Mouse (Mus musculus): ENCODE data around the gene Zfp882.
A peak's percentile ranks its signal among the peaks of the same experiment; 100 is the strongest.
"Not testable (repeated sequence)": the region's sequence is repeated elsewhere in the genome, so short reads cannot be mapped to it uniquely, and the experiment has no call there.

Gene Zfp882

GRCm38 (mm10) chr8:71908309-71909261 is at the start of gene Zfp882, which contains the start of gene Zfp617:
TSS of gene Zfp882 (plus strand) at chr8:71908608.
TSS of gene Zfp617 (plus strand) at chr8:71908635.
- DNase-seq (ENCODE audit: low read depth), result peak; percentile 90

- DNase-seq (ENCODE audit: low read depth), result not testable (repeated sequence)
Measured at GRCm38 (mm10) chr8:71861551-71861950, 46.9 kb upstream of the Zfp882 start.

- DNase-seq (ENCODE audit: low read depth), result not testable (repeated sequence)
Measured at GRCm38 (mm10) chr8:71862038-71862437, 46.4 kb upstream of the Zfp882 start.

- DNase-seq (ENCODE audit: low read depth), result peak; percentile 72
Measured at GRCm38 (mm10) chr8:71881618-71882274, 26.7 kb upstream of the Zfp882 start, which contains the start of gene Zfp709. TSS of gene Zfp709 (plus strand) at chr8:71882019.

- DNase-seq (ENCODE audit: low read depth), result not testable (repeated sequence)
Measured at GRCm38 (mm10) chr8:71900666-71901065, 7.7 kb upstream of the Zfp882 start.

GRCm38 (mm10) chr8:71903084-71903483 is 5.3 kb upstream of the Zfp882 start:
- DNase-seq (ENCODE audit: low read depth), result not testable (repeated sequence)

- DNase-seq (ENCODE audit: low read depth), result no peak
Measured at GRCm38 (mm10) chr8:71906809-71907208, 1.6 kb upstream of the Zfp882 start.

GRCm38 (mm10) chr8:71907798-71908257 is 580 bp upstream of the Zfp882 start:
- DNase-seq (ENCODE audit: low read depth), result no peak

- DNase-seq (ENCODE audit: low read depth), result no peak
Measured at GRCm38 (mm10) chr8:71912286-71912685, 3.9 kb downstream of the Zfp882 start.

GRCm38 (mm10) chr8:71922567-71923401 is 14.4 kb downstream of the Zfp882 start:
- peak; percentile 92 for DNase-seq (ENCODE audit: low read depth)

GRCm38 (mm10) chr8:71925791-71926190 is 17.4 kb downstream of the Zfp882 start:
- no peak for DNase-seq (ENCODE audit: low read depth)

GRCm38 (mm10) chr8:71926551-71926950 is 18.1 kb downstream of the Zfp882 start:
- DNase-seq (ENCODE audit: low read depth), result no peak

GRCm38 (mm10) chr8:71927779-71928178 is 19.4 kb downstream of the Zfp882 start:
- DNase-seq (ENCODE audit: low read depth), result no peak

- DNase-seq (ENCODE audit: low read depth), result not testable (repeated sequence)
Measured at GRCm38 (mm10) chr8:71938037-71938436, 29.6 kb downstream of the Zfp882 start.

GRCm38 (mm10) chr8:71940293-71941208 is 32.1 kb downstream of the Zfp882 start:
- no peak for DNase-seq (ENCODE audit: low read depth)

GRCm38 (mm10) chr8:71941776-71942175 is 33.4 kb downstream of the Zfp882 start:
- DNase-seq (ENCODE audit: low read depth), result no peak

- peak; percentile 16 for DNase-seq (ENCODE audit: low read depth)
Measured at GRCm38 (mm10) chr8:71948624-71949023, 40.2 kb downstream of the Zfp882 start.

- DNase-seq (ENCODE audit: low read depth), result peak; percentile 100
Measured at GRCm38 (mm10) chr8:71950482-71951221, 42.2 kb downstream of the Zfp882 start, which contains the start of gene Zfp961. TSS of gene Zfp961 (plus strand) at chr8:71951038.

GRCm38 (mm10) chr8:71951436-71952161 is 43.2 kb downstream of the Zfp882 start:
- peak; percentile 47 for DNase-seq (ENCODE audit: low read depth)

All from naive thymus-derived CD4-positive, alpha-beta T cell, adult 2 months (primary cell).